Mouse (Mus musculus) myocyte (in vitro differentiated cells): ENCODE measurements at regions not wholly inside any gene's neighbourhood (a gene's known extent, or its start where the extent isn't known, plus 50 kb on each side); places are given as distances from the start of the nearest gene placed in this dataset.

Experiments used
- H3K27me3 ChIP-seq: one replicate; pipeline ENCODE4 v1.6.1; 2011; ENCODE audit not compliant: control insufficient read depth, insufficient read depth, insufficient read length
- H3K36me3 ChIP-seq: one replicate; pipeline ENCODE4 v1.6.1; 2011; ENCODE audit not compliant: control insufficient read depth, insufficient read depth
- H3K4me2 ChIP-seq: one replicate; pipeline ENCODE4 v1.6.1; 2011; ENCODE audit warnings: low read depth, control low read depth
- H3K4me3 ChIP-seq: one replicate; pipeline ENCODE4 v1.5.1; 2011; ENCODE audit warnings: mild to moderate bottlenecking, control low read depth, moderate library complexity
- H3K79me2 ChIP-seq: one replicate; pipeline ENCODE4 v1.6.1; 2011; ENCODE audit not compliant: control insufficient read depth, insufficient read depth
- H3ac ChIP-seq: one replicate; pipeline ENCODE4 v1.6.1; 2011; ENCODE audit not compliant: control insufficient read depth, insufficient read length
- CEBPB ChIP-seq: IDR thresholded peaks from 2 replicates; pipeline ENCODE4 v1.6.1; 2011; ENCODE audit warnings: mild to moderate bottlenecking, moderate library complexity; ENCODE audit not compliant: poor library complexity, insufficient read depth, severe bottlenecking
- E2F4 ChIP-seq: IDR thresholded peaks from one replicate; pipeline ENCODE4 v1.6.1; 2011; ENCODE audit warnings: mild to moderate bottlenecking, control low read depth, moderate library complexity; ENCODE audit not compliant: insufficient read depth
- MAX ChIP-seq: IDR thresholded peaks from one replicate; pipeline ENCODE4 v1.6.1; 2011; ENCODE audit warnings: low read depth, mild to moderate bottlenecking, control low read depth
- MYOD1 ChIP-seq, 3 experiments: IDR thresholded peaks; one replicate each; pipeline ENCODE4 v1.6.1; 2011; ENCODE audit warnings: control low read depth in 2 of 3, low read depth in 2 of 3, mild to moderate bottlenecking in 2 of 3, moderate library complexity in 1 of 3; ENCODE audit not compliant: insufficient read length in 2 of 3, control insufficient read depth in 1 of 3
- MYOG ChIP-seq, 3 experiments: IDR thresholded peaks; one replicate each; pipeline ENCODE4 v1.6.1; 2011; ENCODE audit warnings: control low read depth in 2 of 3, low read depth in 2 of 3, mild to moderate bottlenecking in 2 of 3; ENCODE audit not compliant: insufficient read length in 2 of 3, control insufficient read depth in 1 of 3, insufficient read depth in 1 of 3
- POLR2A ChIP-seq: IDR thresholded peaks from one replicate; pipeline ENCODE4 v1.6.1; 2011; ENCODE audit warnings: low read depth, mild to moderate bottlenecking, control low read depth, moderate library complexity; ENCODE audit not compliant: insufficient read length
- POLR2AphosphoS2 ChIP-seq: IDR thresholded peaks from one replicate; pipeline ENCODE4 v1.6.1; 2011; ENCODE audit warnings: low read depth, control low read depth; ENCODE audit not compliant: insufficient read length
- REST ChIP-seq: IDR thresholded peaks from one replicate; pipeline ENCODE4 v1.6.1; 2011; ENCODE audit warnings: mild to moderate bottlenecking, control low read depth, moderate library complexity; ENCODE audit not compliant: insufficient read depth, insufficient read length
- SRF ChIP-seq: IDR thresholded peaks from one replicate; pipeline ENCODE4 v1.6.1; 2011; ENCODE audit warnings: low read depth; ENCODE audit not compliant: control insufficient read depth, insufficient read length
- TCF12 ChIP-seq: IDR thresholded peaks from one replicate; pipeline ENCODE4 v1.6.1; 2011; ENCODE audit warnings: mild to moderate bottlenecking, control low read depth; ENCODE audit not compliant: poor library complexity, insufficient read depth, severe bottlenecking
- TCF3 ChIP-seq: IDR thresholded peaks from one replicate; pipeline ENCODE4 v1.6.1; 2011; ENCODE audit warnings: low read depth, control low read depth; ENCODE audit not compliant: insufficient read length
- USF1 ChIP-seq: IDR thresholded peaks from one replicate; pipeline ENCODE4 v1.6.1; 2011; ENCODE audit warnings: low read depth, mild to moderate bottlenecking, control low read depth, moderate library complexity

DNA sequence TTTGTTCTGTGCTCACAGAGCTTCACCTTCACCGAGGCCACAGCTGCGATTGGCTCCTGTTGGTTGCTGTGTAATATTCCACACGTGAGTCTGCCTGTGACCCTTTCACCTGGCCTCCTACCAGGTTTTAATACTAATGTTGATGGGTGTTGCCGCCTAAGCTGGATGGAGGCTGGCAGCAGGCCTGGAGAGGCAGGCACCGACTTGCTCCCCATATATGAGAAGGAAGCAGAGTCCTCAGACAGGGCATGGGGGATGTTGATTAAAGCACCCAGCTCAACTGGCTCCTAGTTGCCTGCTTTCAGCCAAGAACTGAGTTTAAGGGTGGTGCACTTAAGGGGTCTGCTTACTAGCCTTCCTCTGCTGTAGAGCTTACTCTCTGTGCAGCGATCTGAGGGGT lies 64.9 kb downstream of the Lsm3 start:
- Histone ChIP-seq H3K27me3 (no peaks in the 10 kb centered on the region), H3K4me2 (no peak overlapping the region), H3K79me2 (no peaks in the 10 kb centered on the region), H3K4me3 (no peak overlapping the region), H3K36me3 (no peaks in the 10 kb centered on the region), H3ac (no peak overlapping the region)
- no peak for TF ChIP-seq E2F4
- TF ChIP-seq CEBPB = no peak
- TF ChIP-seq USF1 = no peak
- TF ChIP-seq POLR2AphosphoS2 = no peak
- TF ChIP-seq TCF3 = no peak
- no peak for TF ChIP-seq SRF

DNA sequence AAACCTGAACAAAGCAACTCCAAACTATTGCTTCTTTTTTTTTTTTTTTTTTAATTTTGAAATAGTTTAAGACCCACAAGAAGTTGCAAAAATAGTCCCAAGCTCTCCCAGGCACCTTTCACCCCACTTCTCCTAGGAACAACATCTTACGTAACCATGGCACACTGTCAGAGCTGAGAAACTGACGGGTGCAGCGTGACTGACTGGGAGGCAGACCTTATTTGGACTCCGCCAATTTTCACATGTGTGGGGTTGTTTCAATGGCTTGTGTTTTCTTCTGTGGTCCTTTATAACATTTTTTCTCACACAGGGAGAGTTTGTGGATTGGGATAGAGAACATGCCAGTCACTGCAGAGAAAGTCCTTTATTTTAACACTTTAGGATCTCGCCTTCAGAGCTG lies 66.6 kb downstream of the Lsm3 start:
- Histone ChIP-seq H3ac (no peak overlapping the region), H3K27me3 (no peaks in the 10 kb centered on the region), H3K4me3 (no peak overlapping the region), H3K79me2 (no peaks in the 10 kb centered on the region), H3K36me3 (no peaks in the 10 kb centered on the region), H3K4me2 (no peak overlapping the region)
- TF ChIP-seq CEBPB (no peak), MYOD1 (IDR thresholded peaks at IDR 0.05; ENCODE audit: control insufficient read depth in 1 of 3, insufficient read length in 2 of 3, low read depth in 2 of 3) (no peak), POLR2A (no peak), MYOG (IDR thresholded peaks at IDR 0.05; ENCODE audit: control insufficient read depth in 1 of 3, insufficient read depth in 1 of 3, insufficient read length in 2 of 3, low read depth in 2 of 3) (no peak), USF1 (no peak), SRF (no peak), TCF12 (no peak), POLR2AphosphoS2 (no peak)

GRCm38 (mm10) chr6:91583346-91583745 lies 67.6 kb downstream of the Lsm3 start:
- H3K4me2 ChIP-seq = no peak overlapping the region
- no peak for TF ChIP-seq POLR2A
- TF ChIP-seq SRF = no peak
- no peak for TF ChIP-seq POLR2AphosphoS2
- no peak for TF ChIP-seq MYOG (IDR thresholded peaks at IDR 0.05; ENCODE audit: control insufficient read depth in 1 of 3, insufficient read depth in 1 of 3, insufficient read length in 2 of 3, low read depth in 2 of 3)
- no peak for TF ChIP-seq REST
- TF ChIP-seq USF1 = no peak
- TF ChIP-seq E2F4 = no peak
- no peak for TF ChIP-seq MYOD1 (IDR thresholded peaks at IDR 0.05; ENCODE audit: control insufficient read depth in 1 of 3, insufficient read length in 2 of 3, low read depth in 2 of 3)
- TF ChIP-seq MAX = no peak
- TF ChIP-seq TCF12 = no peak
- no peak for TF ChIP-seq TCF3
- TF ChIP-seq CEBPB = no peak
- no peak overlapping the region for H3ac ChIP-seq
- H3K36me3 ChIP-seq = no peaks in the 10 kb centered on the region
- no peaks in the 10 kb centered on the region for H3K79me2 ChIP-seq
- no peak overlapping the region for H3K4me3 ChIP-seq
- no peaks in the 10 kb centered on the region for H3K27me3 ChIP-seq

GRCm38 (mm10) chr6:91585543-91585942 lies 69.8 kb downstream of the Lsm3 start:
- no peaks in the 10 kb centered on the region for H3K27me3 ChIP-seq

DNA sequence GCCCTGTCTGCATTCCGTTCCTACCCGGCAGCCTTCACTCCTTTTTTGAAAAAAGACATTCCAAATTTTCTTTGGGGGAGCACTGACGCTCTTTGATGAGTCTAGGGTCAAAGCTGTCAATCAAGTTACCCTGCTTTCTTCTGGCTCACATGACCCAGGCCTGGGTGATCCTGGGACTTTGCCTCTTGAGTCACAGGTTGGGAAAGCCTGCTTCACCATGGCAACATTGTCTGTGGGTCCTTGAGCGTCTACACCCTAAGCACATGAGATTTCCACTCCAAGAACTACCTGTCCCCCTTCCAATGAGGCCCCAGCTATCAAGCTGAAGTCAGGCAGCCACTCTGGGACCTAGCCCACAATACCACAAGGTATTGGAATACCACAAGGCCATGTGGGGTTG lies 73.5 kb downstream of the Lsm3 start:
- TF ChIP-seq E2F4 (no peak), POLR2AphosphoS2 (no peak), MYOG (IDR thresholded peaks at IDR 0.05; ENCODE audit: control insufficient read depth in 1 of 3, insufficient read depth in 1 of 3, insufficient read length in 2 of 3, low read depth in 2 of 3) (no peak), CEBPB (no peak), USF1 (no peak), POLR2A (no peak), MYOD1 (IDR thresholded peaks at IDR 0.05; ENCODE audit: control insufficient read depth in 1 of 3, insufficient read length in 2 of 3, low read depth in 2 of 3) (no peak), TCF12 (no peak), MAX (no peak), SRF (no peak), TCF3 (no peak), REST (no peak)
- H3K36me3 ChIP-seq = no peaks in the 10 kb centered on the region
- H3K27me3 ChIP-seq = no peaks in the 10 kb centered on the region
- no peaks in the 10 kb centered on the region for H3K79me2 ChIP-seq
- no peak overlapping the region for H3ac ChIP-seq
- no peak overlapping the region for H3K4me2 ChIP-seq
- H3K4me3 ChIP-seq = no peak overlapping the region

More at GRCm38 (mm10) chr6:91585543-91585942, 69.8 kb downstream of the Lsm3 start:
- no peak for TF ChIP-seq MYOG (IDR thresholded peaks at IDR 0.05; ENCODE audit: control insufficient read depth in 1 of 3, insufficient read depth in 1 of 3, insufficient read length in 2 of 3, low read depth in 2 of 3)
- no peak for TF ChIP-seq CEBPB
- TF ChIP-seq MYOD1 (IDR thresholded peaks at IDR 0.05; ENCODE audit: control insufficient read depth in 1 of 3, insufficient read length in 2 of 3, low read depth in 2 of 3) = no peak
- no peak for TF ChIP-seq TCF3
- no peak for TF ChIP-seq USF1
- no peak overlapping the region for H3ac ChIP-seq
- no peak overlapping the region for H3K4me3 ChIP-seq
- no peaks in the 10 kb centered on the region for H3K36me3 ChIP-seq
- H3K4me2 ChIP-seq = no peak overlapping the region
- no peaks in the 10 kb centered on the region for H3K79me2 ChIP-seq
